Mouse (Mus musculus): ENCODE results near the gene Lamb3. TPM values are rescaled to one million over a fixed set of nuclear protein-coding genes. Genes with fewer than 3 reads are reported as not detected.

Gene Lamb3
- total and polyA plus RNA-seq, 2 experiments = 1.6 to 2.0 TPM

DNA sequence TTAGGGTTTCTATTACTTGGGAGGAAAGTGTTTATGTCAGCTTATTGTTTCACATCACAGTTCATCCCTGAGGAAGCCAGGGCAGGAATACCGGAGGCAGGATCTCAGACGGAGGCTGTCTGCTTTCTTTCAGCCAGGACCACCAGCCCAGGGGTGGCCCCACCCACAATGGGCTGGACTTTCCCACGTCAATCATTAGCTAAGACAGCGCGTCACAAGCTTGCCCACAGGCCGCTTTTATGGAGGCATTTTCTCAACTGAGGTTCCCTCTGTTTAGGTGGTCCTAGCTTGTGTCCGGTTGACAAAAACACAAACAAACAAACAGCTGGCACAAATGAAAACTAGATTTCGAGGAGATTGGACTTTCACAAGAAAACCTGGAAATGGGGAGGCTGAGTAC lies 174.9 kb downstream of the Lamb3 start:
- WGBS = 9% methylated on average over 8 of the region's 8 CpGs
- no peak overlapping the region for H3K4me3 ChIP-seq (ENCODE audit: insufficient read depth, low read depth, low read length)
- no peak for DNase-seq (ENCODE audit: extremely low read depth, low read depth, low spot score)
- H3K27me3 ChIP-seq (ENCODE audit: control insufficient read depth, insufficient read depth, low read length) = no peaks in the 10 kb centered on the region
- H3K36me3 ChIP-seq (ENCODE audit: control insufficient read depth, insufficient read depth, low read length) = no peaks in the 10 kb centered on the region
- no peaks in the 10 kb centered on the region for H3K79me2 ChIP-seq (ENCODE audit: control insufficient read depth, insufficient read depth, low read length)
- H3K9ac ChIP-seq (ENCODE audit: low read depth, low read length) = no peak overlapping the region
- no peak overlapping the region for H3K27ac ChIP-seq (replicated peaks; ENCODE audit: insufficient read depth, low read depth, low read length)
- H3K4me1 ChIP-seq (ENCODE audit: control insufficient read depth, insufficient read depth, low read length) = no peaks in the 10 kb centered on the region
- TF ChIP-seq POLR2A (IDR thresholded peaks at IDR 0.05; ENCODE audit: extremely low read depth, insufficient read depth, low read length) (no peak), CTCF (IDR thresholded peaks at IDR 0.05; ENCODE audit: low read depth, low read length) (no peak)

- no peaks in the 10 kb centered on the region for H3K79me2 ChIP-seq (ENCODE audit: control insufficient read depth, insufficient read depth, low read length)
- H3K36me3 ChIP-seq (ENCODE audit: control insufficient read depth, insufficient read depth, low read length) = no peaks in the 10 kb centered on the region
- 10% methylated on average over 8 of the region's 8 CpGs for WGBS
- H3K4me3 ChIP-seq (ENCODE audit: insufficient read depth, low read depth, low read length) = no peak overlapping the region
- no peaks in the 10 kb centered on the region for H3K4me1 ChIP-seq (ENCODE audit: control insufficient read depth, insufficient read depth, low read length)
- no peaks in the 10 kb centered on the region for H3K27me3 ChIP-seq (ENCODE audit: control insufficient read depth, insufficient read depth, low read length)
- no peak overlapping the region for H3K9ac ChIP-seq (ENCODE audit: low read depth, low read length)
- no peak for TF ChIP-seq POLR2A (IDR thresholded peaks at IDR 0.05; ENCODE audit: extremely low read depth, insufficient read depth, low read length)
- TF ChIP-seq CTCF (IDR thresholded peaks at IDR 0.05; ENCODE audit: low read depth, low read length) = peak; percentile 87
- no peak overlapping the region for H3K27ac ChIP-seq (replicated peaks; ENCODE audit: insufficient read depth, low read depth, low read length)
- peak; percentile 42 for DNase-seq (ENCODE audit: extremely low read depth, low read depth, low spot score)
These were observed 175.5 kb downstream of the Lamb3 start for GRCm38 (mm10) chr1:193382841-193383462.

DNA sequence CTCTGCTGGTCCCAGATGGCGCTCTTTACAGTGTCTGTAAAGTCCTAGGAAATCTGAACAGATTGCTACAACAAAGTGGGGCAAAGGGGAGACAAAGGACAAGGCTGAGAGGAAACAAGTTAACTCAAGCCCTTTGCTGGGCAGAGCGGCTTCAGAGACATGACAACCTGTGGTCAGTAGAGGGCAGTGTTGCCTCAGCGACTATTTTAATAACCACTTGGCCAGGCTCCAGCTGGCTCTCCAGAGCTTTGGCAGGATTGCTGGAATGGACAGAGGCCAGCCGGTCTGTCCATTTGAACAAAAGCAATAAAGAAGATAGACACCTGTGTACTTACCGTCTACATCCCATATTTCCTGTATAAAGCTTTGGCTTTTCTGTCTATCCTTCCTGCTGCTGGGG lies 178.6 kb downstream of the Lamb3 start:
- Histone ChIP-seq H3K27ac (replicated peaks; ENCODE audit: insufficient read depth, low read depth, low read length) (no peak overlapping the region), H3K79me2 (ENCODE audit: control insufficient read depth, insufficient read depth, low read length) (no peaks in the 10 kb centered on the region), H3K4me1 (ENCODE audit: control insufficient read depth, insufficient read depth, low read length) (no peaks in the 10 kb centered on the region), H3K27me3 (ENCODE audit: control insufficient read depth, insufficient read depth, low read length) (no peaks in the 10 kb centered on the region), H3K36me3 (ENCODE audit: control insufficient read depth, insufficient read depth, low read length) (no peaks in the 10 kb centered on the region), H3K9ac (ENCODE audit: low read depth, low read length) (no peak overlapping the region), H3K4me3 (ENCODE audit: insufficient read depth, low read depth, low read length) (no peak overlapping the region)
- 2% methylated on average over 5 of the region's 5 CpGs for WGBS
- TF ChIP-seq CTCF (IDR thresholded peaks at IDR 0.05; ENCODE audit: low read depth, low read length) = peak; percentile 85
- TF ChIP-seq POLR2A (IDR thresholded peaks at IDR 0.05; ENCODE audit: extremely low read depth, insufficient read depth, low read length) = no peak
- peak; percentile 71 for DNase-seq (ENCODE audit: extremely low read depth, low read depth, low spot score)

GRCm38 (mm10) chr1:193387241-193387640 lies 179.7 kb downstream of the Lamb3 start:
- Histone ChIP-seq H3K79me2 (ENCODE audit: control insufficient read depth, insufficient read depth, low read length) (no peaks in the 10 kb centered on the region), H3K27ac (replicated peaks; ENCODE audit: insufficient read depth, low read depth, low read length) (no peak overlapping the region), H3K27me3 (ENCODE audit: control insufficient read depth, insufficient read depth, low read length) (no peaks in the 10 kb centered on the region), H3K36me3 (ENCODE audit: control insufficient read depth, insufficient read depth, low read length) (no peaks in the 10 kb centered on the region), H3K4me1 (ENCODE audit: control insufficient read depth, insufficient read depth, low read length) (no peaks in the 10 kb centered on the region), H3K9ac (ENCODE audit: low read depth, low read length) (no peak overlapping the region), H3K4me3 (ENCODE audit: insufficient read depth, low read depth, low read length) (no peak overlapping the region)
- 63% methylated on average over 2 of the region's 2 CpGs for WGBS
- no peak for TF ChIP-seq CTCF (IDR thresholded peaks at IDR 0.05; ENCODE audit: low read depth, low read length)
- no peak for TF ChIP-seq POLR2A (IDR thresholded peaks at IDR 0.05; ENCODE audit: extremely low read depth, insufficient read depth, low read length)
- no peak for DNase-seq (ENCODE audit: extremely low read depth, low read depth, low spot score)

DNA sequence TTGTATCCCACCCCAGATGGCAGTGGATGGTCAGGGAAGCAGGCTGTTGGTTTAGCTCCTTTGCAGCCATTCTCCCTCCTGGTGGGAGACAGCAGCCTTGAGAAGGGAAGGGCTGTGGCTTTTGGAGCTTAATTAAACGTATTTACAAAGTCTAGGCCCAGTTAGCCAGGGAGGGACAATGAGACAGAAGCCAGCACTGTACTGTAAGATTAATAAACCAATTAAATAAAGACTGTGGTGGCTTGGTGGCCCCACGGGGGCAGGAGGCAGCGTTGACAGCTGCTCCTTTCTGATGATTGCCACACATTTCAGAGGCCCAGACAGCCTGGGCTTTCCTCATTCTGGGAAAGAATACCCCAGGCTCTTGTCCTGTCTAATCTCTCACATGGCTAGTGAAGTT lies 182.0 kb downstream of the Lamb3 start:
- H3K27ac ChIP-seq (replicated peaks; ENCODE audit: insufficient read depth, low read depth, low read length) = no peak overlapping the region
- no peak for TF ChIP-seq POLR2A (IDR thresholded peaks at IDR 0.05; ENCODE audit: extremely low read depth, insufficient read depth, low read length)
- no peak overlapping the region for H3K4me3 ChIP-seq (ENCODE audit: insufficient read depth, low read depth, low read length)
- no peak overlapping the region for H3K9ac ChIP-seq (ENCODE audit: low read depth, low read length)
- no peak for DNase-seq (ENCODE audit: extremely low read depth, low read depth, low spot score)
- no peaks in the 10 kb centered on the region for H3K4me1 ChIP-seq (ENCODE audit: control insufficient read depth, insufficient read depth, low read length)
- no peaks in the 10 kb centered on the region for H3K79me2 ChIP-seq (ENCODE audit: control insufficient read depth, insufficient read depth, low read length)
- WGBS = 40% methylated on average over 3 of the region's 3 CpGs
- H3K27me3 ChIP-seq (ENCODE audit: control insufficient read depth, insufficient read depth, low read length) = no peaks in the 10 kb centered on the region
- no peaks in the 10 kb centered on the region for H3K36me3 ChIP-seq (ENCODE audit: control insufficient read depth, insufficient read depth, low read length)

- DNase-seq (ENCODE audit: extremely low read depth, low read depth, low spot score) = no peak
- no peak for TF ChIP-seq POLR2A (IDR thresholded peaks at IDR 0.05; ENCODE audit: extremely low read depth, insufficient read depth, low read length)
- no peak for TF ChIP-seq CTCF (IDR thresholded peaks at IDR 0.05; ENCODE audit: low read depth, low read length)
- Histone ChIP-seq H3K4me3 (ENCODE audit: insufficient read depth, low read depth, low read length) (no peak overlapping the region), H3K9ac (ENCODE audit: low read depth, low read length) (no peak overlapping the region), H3K4me1 (ENCODE audit: control insufficient read depth, insufficient read depth, low read length) (no peaks in the 10 kb centered on the region), H3K27ac (replicated peaks; ENCODE audit: insufficient read depth, low read depth, low read length) (no peak overlapping the region), H3K27me3 (ENCODE audit: control insufficient read depth, insufficient read depth, low read length) (no peaks in the 10 kb centered on the region), H3K79me2 (ENCODE audit: control insufficient read depth, insufficient read depth, low read length) (no peaks in the 10 kb centered on the region), H3K36me3 (ENCODE audit: control insufficient read depth, insufficient read depth, low read length) (no peaks in the 10 kb centered on the region)
- WGBS = 71% methylated on average over 12 of the region's 12 CpGs
These were observed 182.5 kb downstream of the Lamb3 start for GRCm38 (mm10) chr1:193390004-193390403.

Measured in liver, adult 2 months (tissue).